Comparison of ENCODE assay signal across 7 mouse cellular contexts in genomic region chr9:45146267-45146597, GRCm38 (mm10). TPM values are rescaled to one million over a fixed set of nuclear protein-coding genes. Genes with fewer than 3 reads are reported as not detected.
DNase-seq lines count a peak whose midpoint lies in the region; ATAC-seq and TF ChIP-seq lines count a peak whose summit lies in the region.

No protein-coding gene starts in this region.

- under 1% methylated on average over 5 of the region's 5 CpGs for WGBS in limb, embryonic 12.5 days
- under 1% methylated on average over 5 of the region's 5 CpGs for WGBS in midbrain, embryonic 13.5 days
- under 1% methylated on average over 5 of the region's 5 CpGs for WGBS in spleen, adult 2 months

- no peaks in the 10 kb centered on the region for H3K36me3 ChIP-seq in limb, embryonic 12.5 days
- H3K36me3 ChIP-seq in midbrain, embryonic 13.5 days = no peaks in the 10 kb centered on the region
- no peaks in the 10 kb centered on the region for H3K36me3 ChIP-seq in spleen, adult 2 months (ENCODE audit: control insufficient read depth, insufficient read depth, low read length)

- intact Hi-C loops in gastrocnemius, postnatal 36 days (cut with DNase I) = loop anchor here (1.0 to 5.0 kb wide), 3 partner anchors 25 to 124 kb away; no protein-coding TSS in a partner anchor

- peak; percentile 52 to 68 for DNase-seq in adrenal gland, adult 18-20 months (ENCODE audit: low spot score in 2 of 2)
- DNase-seq in cerebellum, postnatal 4 days (ENCODE audit: low spot score in 2 of 2) = peak; percentile 74 to 80
- peak; percentile 49 to 60 for DNase-seq in gastrocnemius, postnatal 36 days
- DNase-seq in kidney, adult 11 months = peak; percentile 59
- peak; percentile 53 to 71 for DNase-seq in spleen, adult 2 months (ENCODE audit: low read depth in 1 of 2, low spot score in 2 of 2)

- TF ChIP-seq POLR2A in spleen, adult 2 months (IDR thresholded peaks at IDR 0.05; ENCODE audit: low read depth, low read length) = no peak

- peak overlapping the region; percentile 46 for H3K4me3 ChIP-seq in limb, embryonic 12.5 days (replicated peaks)
- peak overlapping the region; percentile 36 for H3K4me3 ChIP-seq in midbrain, embryonic 13.5 days (replicated peaks)
- peak overlapping the region; percentile 45 for H3K4me3 ChIP-seq in spleen, adult 2 months (ENCODE audit: extremely low read depth, insufficient read depth, insufficient read length)

- TF ChIP-seq CTCF in spleen, adult 2 months (IDR thresholded peaks at IDR 0.05; ENCODE audit: extremely low read depth, insufficient read depth, insufficient read length, insufficient replicate concordance) = peak; percentile 56; the same call in 1 of the 2 replicates

- H3K27me3 ChIP-seq in limb, embryonic 12.5 days = peaks cover 41% of the 10 kb centered on the region
- peaks cover 87% of the 10 kb centered on the region for H3K27me3 ChIP-seq in midbrain, embryonic 13.5 days
- no peaks in the 10 kb centered on the region for H3K27me3 ChIP-seq in spleen, adult 2 months (ENCODE audit: control insufficient read depth, insufficient read depth, low read length)

- H3K27ac ChIP-seq in limb, embryonic 12.5 days = no peak overlapping the region
- no peak overlapping the region for H3K27ac ChIP-seq in midbrain, embryonic 13.5 days
- no peak overlapping the region for H3K27ac ChIP-seq in spleen, adult 2 months (ENCODE audit: insufficient read depth, low read length)

- H3K9ac ChIP-seq in limb, embryonic 12.5 days (replicated peaks) = peak overlapping the region; percentile 50; the same call in 1 of the 2 replicates
- H3K9ac ChIP-seq in midbrain, embryonic 13.5 days (replicated peaks) = peak overlapping the region; percentile 59

- peaks cover 17% of the 10 kb centered on the region for H3K4me1 ChIP-seq in limb, embryonic 12.5 days (replicated peaks)
- peaks cover 8% of the 10 kb centered on the region for H3K4me1 ChIP-seq in midbrain, embryonic 13.5 days (replicated peaks)
- H3K4me1 ChIP-seq in spleen, adult 2 months (ENCODE audit: control insufficient read depth, insufficient read depth, insufficient read length) = no peaks in the 10 kb centered on the region; the same call in 1 of the 2 replicates

- peak overlapping the region; percentile 88 for H3K4me2 ChIP-seq in limb, embryonic 12.5 days
- peak overlapping the region; percentile 70 for H3K4me2 ChIP-seq in midbrain, embryonic 13.5 days (replicated peaks)

- 0 out of 2 replicates have a peak, but pooled peaks have one; percentile 22 for ATAC-seq in limb, embryonic 12.5 days (ENCODE audit: insufficient number of reproducible peaks, insufficient read depth, low FRiP score, low TSS enrichment, low read depth)
- peak; percentile 3; the same call in 1 of the 2 replicates for ATAC-seq in midbrain, embryonic 13.5 days

- H3K9me3 ChIP-seq in limb, embryonic 12.5 days = no peaks in the 10 kb centered on the region
- H3K9me3 ChIP-seq in midbrain, embryonic 13.5 days = no peaks in the 10 kb centered on the region

RNA-seq across cellular contexts. Expression of gene Scn4b, which starts 8.0 kb away (rescaled TPM):
- total RNA-seq in adrenal gland, adult 18-20 months (2021) = 1 to 10 TPM in 1 of 2 experiments, under 1 TPM in 1; 0.90 to 1.1 TPM
- total RNA-seq in gastrocnemius, postnatal 36 days (2021) = 100 to 1,000 TPM; 209 to 240 TPM
- polyA plus RNA-seq in limb, embryonic 12.5 days (2016; fragmentation: Nextera tagmentation; extraction: Ambion mirVana) = 0.28 and 0.49 TPM in 2 replicates
- polyA plus RNA-seq in midbrain, embryonic 13.5 days (2015; fragmentation: Nextera tagmentation; extraction: Ambion mirVana) = 0.13 and 0.17 TPM in 2 replicates
- 0.47 and 0.91 TPM in 2 replicates for polyA plus RNA-seq in spleen, adult 2 months (2012; rRNA removed)

RNA-seq across cellular contexts. Expression of gene Scn2b, which starts 28.6 kb away (rescaled TPM):
- total RNA-seq in adrenal gland, adult 18-20 months (2021) = 10 to 100 TPM; 11.1 to 11.2 TPM
- total RNA-seq in gastrocnemius, postnatal 36 days (2021) = 1 to 10 TPM; 1.7 to 2.5 TPM
- polyA plus RNA-seq in limb, embryonic 12.5 days (2016; fragmentation: Nextera tagmentation; extraction: Ambion mirVana) = 6.4 and 6.9 TPM in 2 replicates
- polyA plus RNA-seq in midbrain, embryonic 13.5 days (2015; fragmentation: Nextera tagmentation; extraction: Ambion mirVana) = 6.6 and 7.2 TPM in 2 replicates
- polyA plus RNA-seq in spleen, adult 2 months (2012; rRNA removed) = 0.97 and 1.8 TPM in 2 replicates

RNA-seq across cellular contexts. Expression of gene BC049352, which starts 35.6 kb away (rescaled TPM):
- 1 to 10 TPM in 1 of 2 experiments, under 1 TPM in 1; 0.86 to 1.3 TPM for total RNA-seq in adrenal gland, adult 18-20 months (2021)
- 1 to 10 TPM in 1 of 2 experiments, under 1 TPM in 1; 0.92 to 1.7 TPM for total RNA-seq in gastrocnemius, postnatal 36 days (2021)
- not detected in 2 replicates for polyA plus RNA-seq in limb, embryonic 12.5 days (2016; fragmentation: Nextera tagmentation; extraction: Ambion mirVana)
- polyA plus RNA-seq in midbrain, embryonic 13.5 days (2015; fragmentation: Nextera tagmentation; extraction: Ambion mirVana) = not detected in 2 replicates
- polyA plus RNA-seq in spleen, adult 2 months (2012; rRNA removed) = 0.37 and 0.45 TPM in 2 replicates

RNA-seq across cellular contexts. Expression of gene Tmprss4, which starts 57.7 kb away (rescaled TPM):
- not detected for total RNA-seq in adrenal gland, adult 18-20 months (2021)
- not detected for total RNA-seq in gastrocnemius, postnatal 36 days (2021)
- not detected in 2 replicates for polyA plus RNA-seq in limb, embryonic 12.5 days (2016; fragmentation: Nextera tagmentation; extraction: Ambion mirVana)
- polyA plus RNA-seq in midbrain, embryonic 13.5 days (2015; fragmentation: Nextera tagmentation; extraction: Ambion mirVana) = not detected in 2 replicates
- polyA plus RNA-seq in spleen, adult 2 months (2012; rRNA removed) = 0.33 and 0.52 TPM in 2 replicates
